Mouse (Mus musculus) left cerebral cortex, adult 18-20 months (tissue): ENCODE data around the gene Gm6526. TPM values are rescaled to one million over a fixed set of nuclear protein-coding genes. Genes with fewer than 3 reads are reported as not detected.
"Not testable (repeated sequence)": the region's sequence is repeated elsewhere in the genome, so short reads cannot be mapped to it uniquely, and the experiment has no call there.

Source experiments
- DNase-seq, 2 experiments: peaks; one replicate each; pipeline ENCODE4 v3.0.0; 2021 to 2022; ENCODE audit warnings: low spot score in 2 of 2, mixed read lengths in 1 of 2
- long read RNA-seq, 2 experiments: library from polyadenylated mRNA; stranded (forward); transcript quantifications; one replicate each; pipeline ENCODE4 v2.0.0; 2021
- total RNA-seq, 2 experiments: library from RNA; stranded (reverse); gene quantifications; 2 replicates each; pipeline ENCODE4 v1.2.3; 2021

Gm6526 gene
- total RNA-seq = not detected
- long read RNA-seq, experiment 1 = 0 reads
- long read RNA-seq, experiment 2 = 0 reads

- DNase-seq = not testable (repeated sequence)
Observed at GRCm38 (mm10) chr14:43747566-43747965, at the start of gene Gm6526. Gene Gm6526 (plus strand): TSS chr14:43747866.

- DNase-seq = not testable (repeated sequence)
Observed at GRCm38 (mm10) chr14:43727385-43727784, 20.3 kb upstream of the Gm6526 start, which contains the start of gene Gm16506. Gene Gm16506 (minus strand): TSS chr14:43727485.

DNA sequence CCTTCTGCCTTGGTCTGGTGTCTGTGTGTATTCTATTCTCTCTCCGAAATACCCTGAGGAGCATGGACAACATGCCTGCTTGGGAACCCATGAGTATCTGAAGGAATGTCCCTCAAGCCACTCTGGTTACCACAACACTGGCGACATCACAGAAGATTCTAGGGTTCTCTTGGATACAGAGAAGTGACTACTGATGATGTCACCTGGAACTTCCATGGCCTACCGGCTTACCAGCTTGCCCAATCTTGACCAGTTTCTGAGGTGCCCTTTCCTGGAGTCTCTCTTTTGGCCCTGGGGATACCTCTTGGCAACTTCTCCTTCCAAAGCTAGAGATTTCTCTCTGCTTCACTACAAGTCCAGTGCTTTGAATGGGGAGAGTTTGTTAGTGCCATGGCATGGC is 37.0 kb downstream of the Gm6526 start, which contains the start of gene Gm8180:
Gm8180 (minus strand) TSS at position 101 of the 400 bp plus-strand sequence.
- DNase-seq = not testable (repeated sequence)

DNA sequence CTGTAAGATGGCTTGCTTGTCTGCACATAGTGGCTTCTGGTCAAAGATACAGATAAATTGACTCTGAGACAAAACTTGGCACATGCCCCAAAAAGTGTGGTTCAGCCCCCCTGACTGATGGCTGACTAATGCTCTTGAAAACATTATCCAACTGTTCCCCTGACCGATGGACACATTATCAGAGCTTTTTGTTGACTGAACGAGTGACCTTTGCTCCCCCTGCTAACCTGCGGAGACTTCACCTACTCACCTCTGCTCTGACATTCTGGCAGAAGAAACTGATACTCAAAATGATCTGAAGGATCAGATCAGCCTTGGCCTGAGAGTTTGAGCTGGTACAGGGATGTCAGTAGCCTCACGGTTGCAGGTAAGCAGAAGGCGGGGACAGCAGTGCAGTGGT is 46.1 kb downstream of the Gm6526 start:
- not testable (repeated sequence) for DNase-seq

DNA sequence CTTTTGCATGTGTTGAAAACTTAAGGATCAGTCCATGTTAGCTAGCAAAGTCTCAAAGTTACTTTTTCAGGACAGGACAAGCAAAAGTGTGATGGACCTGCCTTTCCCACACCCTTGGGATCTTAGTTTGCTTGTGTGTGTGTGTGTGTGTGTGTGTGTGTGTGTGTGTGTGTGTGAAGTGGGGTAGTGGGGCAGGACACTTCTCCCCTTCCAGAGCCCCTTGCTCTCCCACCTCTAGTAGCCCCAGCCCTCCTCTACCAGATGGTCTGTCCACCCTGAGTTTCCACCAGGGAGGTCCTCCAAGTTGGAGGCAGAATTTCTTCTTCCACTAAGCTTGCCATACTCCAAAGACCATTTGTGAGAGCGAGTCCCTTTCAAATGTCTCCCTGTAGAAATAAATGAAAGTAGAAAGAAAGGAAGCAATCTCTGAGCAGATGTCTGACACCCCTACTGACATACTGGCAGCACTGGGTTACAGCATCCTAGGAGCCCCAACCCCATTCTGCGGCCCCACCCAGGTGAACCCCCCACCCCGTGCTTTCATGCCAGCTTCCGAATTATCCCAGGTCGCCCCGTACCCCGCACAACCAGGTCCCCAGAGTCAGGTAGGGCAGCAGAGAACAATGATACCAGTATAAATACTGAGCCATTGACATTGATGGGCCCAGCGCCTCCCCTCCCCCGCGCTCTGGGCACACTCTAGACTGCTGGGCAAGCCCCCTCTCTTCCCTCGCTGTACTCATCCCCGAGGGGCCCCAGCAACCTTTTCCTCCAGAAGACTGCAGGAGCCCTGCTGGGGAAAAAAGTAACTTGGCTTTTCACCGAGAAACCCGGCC is 48.6 kb downstream of the Gm6526 start:
- DNase-seq = no peak

- DNase-seq = not testable (repeated sequence)
Observed at GRCm38 (mm10) chr14:43796905-43797470, 49.3 kb downstream of the Gm6526 start.

DNA sequence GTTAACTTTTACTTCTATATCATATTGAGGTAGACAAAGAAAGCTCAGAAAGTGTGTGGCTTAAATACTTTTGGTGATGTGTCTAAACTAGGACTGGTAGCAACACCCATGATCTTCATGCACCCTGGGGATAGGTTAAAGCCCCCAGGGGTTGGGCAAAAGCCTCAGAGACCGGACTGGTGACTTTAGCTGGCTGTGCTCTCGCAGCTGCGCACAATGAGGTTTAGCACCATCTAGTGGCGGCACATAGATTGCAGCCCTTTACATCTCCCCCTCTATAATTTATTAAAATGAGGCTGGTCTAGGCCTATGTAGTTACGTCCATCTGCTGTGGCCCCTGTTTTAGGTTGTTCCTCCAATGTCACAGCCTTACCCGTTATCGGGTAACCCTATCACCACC is 56.8 kb downstream of the Gm6526 start:
- DNase-seq = not testable (repeated sequence)

Other genes starting within 250 kb of the Gm6526 start
- under 1 TPM in 1 of 2 experiments, not detected in 1; 0.35 TPM for gene Gm5799, start 204.3 kb upstream of the Gm6526 start, total RNA-seq
- not detected for gene Gm17654, start 168.7 kb upstream of the Gm6526 start, total RNA-seq
- gene Gm10375, start 139.9 kb upstream of the Gm6526 start, total RNA-seq = not detected
- gene Gm8165, start 70.7 kb upstream of the Gm6526 start, total RNA-seq = not detected
- 1 to 10 TPM; 1.2 to 1.6 TPM for gene Gm7324, start 50.0 kb upstream of the Gm6526 start, total RNA-seq
- gene Gm16506, start 20.4 kb upstream of the Gm6526 start, total RNA-seq = not detected
- not detected for gene Gm8180, start 36.9 kb downstream of the Gm6526 start, total RNA-seq
- gene Ear1, start 127.7 kb downstream of the Gm6526 start, total RNA-seq = not detected
- gene Ear10, start 175.7 kb downstream of the Gm6526 start, total RNA-seq = not detected
- gene Gm8113, start 177.5 kb downstream of the Gm6526 start, total RNA-seq = not detected
- gene Ang5, start 209.2 kb downstream of the Gm6526 start, total RNA-seq = not detected